Mouse (Mus musculus) bone marrow, adult 2 months (tissue): ENCODE measurements around the gene Xk.

Experiments used
- CTCF ChIP-seq: fragments of 200-500 bp; IDR thresholded peaks from 2 replicates; pipeline ENCODE4 v1.5.1; 2011; ENCODE audit warnings: low read length, control low read depth; ENCODE audit not compliant: control insufficient read depth, insufficient read depth
- POLR2A ChIP-seq: fragments of 200-500 bp; IDR thresholded peaks from 2 replicates; pipeline ENCODE4 v1.6.1; 2011; ENCODE audit warnings: low read depth, mild to moderate bottlenecking, control low read depth, low read length, borderline replicate concordance; ENCODE audit not compliant: control insufficient read depth

DNA sequence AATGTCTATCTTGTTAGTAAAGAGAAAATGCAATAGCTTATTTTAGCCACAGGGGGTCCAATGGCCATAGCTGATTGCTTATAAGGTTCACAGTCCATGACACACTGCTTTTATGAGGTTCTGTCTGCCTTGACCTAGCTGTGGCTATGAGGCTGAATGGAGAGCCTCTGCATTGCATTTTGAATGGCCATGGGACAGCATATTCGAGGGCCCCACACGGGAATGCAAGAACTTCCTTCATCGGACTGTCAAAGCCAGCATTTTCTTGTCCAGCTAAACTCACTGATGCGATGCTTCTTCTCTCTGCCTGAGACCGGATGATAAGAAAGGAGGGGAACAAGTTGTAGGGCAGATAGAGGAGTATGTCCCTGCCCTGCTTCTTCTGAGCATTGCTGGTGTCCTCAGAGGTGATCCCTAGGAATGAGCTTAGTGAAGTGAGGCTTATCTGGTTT is 25.9 kb downstream of the Xk start:
- TF ChIP-seq CTCF: no peak
- TF ChIP-seq POLR2A: no peak
